Mouse (Mus musculus): Measurements from ENCODE around the gene Rnf5. TPM values are rescaled to one million over a fixed set of nuclear protein-coding genes. Genes with fewer than 3 reads are reported as not detected.

Rnf5 gene
- polyA plus RNA-seq, 1 experiment from 2014 or later, result 296 TPM

DNA sequence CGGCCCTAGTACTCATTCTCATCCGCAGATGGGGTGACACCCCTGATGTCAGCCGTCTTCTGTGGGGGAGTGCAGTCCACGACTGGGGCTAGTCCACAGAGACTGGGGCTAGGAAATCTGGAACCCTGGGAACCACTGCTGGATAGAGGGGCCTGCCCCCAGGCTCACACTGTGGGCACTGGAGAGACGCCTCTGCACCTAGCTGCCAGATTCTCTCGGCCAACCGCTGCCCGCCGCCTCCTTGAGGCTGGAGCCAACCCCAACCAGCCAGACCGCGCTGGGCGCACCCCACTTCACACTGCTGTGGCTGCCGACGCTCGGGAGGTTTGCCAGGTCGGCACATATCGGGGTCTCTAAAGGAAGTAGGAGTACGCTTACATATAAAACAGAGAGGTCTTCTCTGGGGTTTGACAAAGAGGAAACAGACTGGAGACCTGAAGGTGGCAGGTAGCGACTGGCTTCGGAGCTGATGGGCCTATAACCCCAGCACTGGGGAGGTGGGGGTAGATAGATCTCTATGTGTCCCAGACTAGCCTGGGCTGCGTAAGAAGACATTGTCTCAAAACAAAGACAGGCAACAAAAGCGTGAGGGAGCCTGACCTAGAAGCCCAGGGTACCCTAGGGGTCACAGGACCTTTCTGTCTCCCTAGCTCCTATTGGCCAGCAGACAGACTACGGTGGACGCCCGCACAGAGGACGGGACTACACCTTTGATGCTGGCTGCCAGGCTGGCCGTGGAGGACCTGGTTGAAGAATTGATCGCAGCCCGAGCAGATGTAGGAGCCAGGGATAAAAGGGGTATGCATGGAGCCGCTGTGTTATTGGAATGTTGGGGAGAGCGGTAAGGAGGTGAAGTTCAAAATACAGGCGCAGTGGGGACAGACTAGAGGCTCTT, 17.4 kb downstream of the Rnf5 start:
- 15% methylated on average over 32 of the region's 32 CpGs for WGBS
- ATAC-seq, result peak; percentile 13

GRCm38 (mm10) chr17:34585121-34585520, 18.4 kb downstream of the Rnf5 start:
- Histone ChIP-seq H3K4me1 (ENCODE audit: control insufficient read depth, insufficient read depth, low read depth, low read length) (peaks cover 15% of the 10 kb centered on the region), H3K36me3 (ENCODE audit: control insufficient read depth, insufficient read depth, low read length) (no peaks in the 10 kb centered on the region), H3K9ac (ENCODE audit: low read depth, low read length) (no peak overlapping the region), H3K27me3 (replicated peaks; ENCODE audit: control insufficient read depth, insufficient read depth, low read length) (no peaks in the 10 kb centered on the region), H3K27ac (ENCODE audit: low read depth, low read length) (0 out of 2 replicates have a peak overlapping the region, but pooled peaks have one; percentile 39), H3K9me3 (ENCODE audit: control insufficient read depth, low read length) (no peaks in the 10 kb centered on the region), H3K4me2 (ENCODE audit: low read length) (no peak overlapping the region), H3K4me3 (ENCODE audit: low read length) (no peak overlapping the region)
- no peak for ATAC-seq
- WGBS, result 82% methylated on average over 8 of the region's 8 CpGs

More for the DNA sequence above, 17.4 kb downstream of the Rnf5 start:
- Histone ChIP-seq H3K4me1 (ENCODE audit: control insufficient read depth, insufficient read depth, low read depth, low read length) (peaks cover 22% of the 10 kb centered on the region), H3K9ac (ENCODE audit: low read depth, low read length) (peak overlapping the region; percentile 81), H3K4me2 (ENCODE audit: low read length) (peak overlapping the region; percentile 69), H3K4me3 (ENCODE audit: low read length) (peak overlapping the region; percentile 70), H3K36me3 (ENCODE audit: control insufficient read depth, insufficient read depth, low read length) (no peaks in the 10 kb centered on the region), H3K9me3 (ENCODE audit: control insufficient read depth, low read length) (no peaks in the 10 kb centered on the region), H3K27me3 (replicated peaks; ENCODE audit: control insufficient read depth, insufficient read depth, low read length) (no peaks in the 10 kb centered on the region), H3K27ac (ENCODE audit: low read depth, low read length) (peak overlapping the region; percentile 99)

- Histone ChIP-seq H3K27me3 (replicated peaks; ENCODE audit: control insufficient read depth, insufficient read depth, low read length) (no peaks in the 10 kb centered on the region), H3K27ac (ENCODE audit: low read depth, low read length) (no peak overlapping the region), H3K4me3 (ENCODE audit: low read length) (no peak overlapping the region), H3K9me3 (ENCODE audit: control insufficient read depth, low read length) (no peaks in the 10 kb centered on the region), H3K4me2 (ENCODE audit: low read length) (no peak overlapping the region), H3K4me1 (ENCODE audit: control insufficient read depth, insufficient read depth, low read depth, low read length) (peaks cover 15% of the 10 kb centered on the region), H3K9ac (ENCODE audit: low read depth, low read length) (no peak overlapping the region), H3K36me3 (ENCODE audit: control insufficient read depth, insufficient read depth, low read length) (no peaks in the 10 kb centered on the region)
- WGBS, result 81% methylated on average over 7 of the region's 8 CpGs
- no peak for ATAC-seq
Measured at GRCm38 (mm10) chr17:34583819-34584218, 19.7 kb downstream of the Rnf5 start.

GRCm38 (mm10) chr17:34583397-34583796, 20.1 kb downstream of the Rnf5 start:
- Histone ChIP-seq H3K9ac (ENCODE audit: low read depth, low read length) (no peak overlapping the region), H3K27ac (ENCODE audit: low read depth, low read length) (no peak overlapping the region), H3K4me1 (ENCODE audit: control insufficient read depth, insufficient read depth, low read depth, low read length) (peaks cover 15% of the 10 kb centered on the region), H3K27me3 (replicated peaks; ENCODE audit: control insufficient read depth, insufficient read depth, low read length) (no peaks in the 10 kb centered on the region), H3K9me3 (ENCODE audit: control insufficient read depth, low read length) (no peaks in the 10 kb centered on the region), H3K36me3 (ENCODE audit: control insufficient read depth, insufficient read depth, low read length) (no peaks in the 10 kb centered on the region), H3K4me3 (ENCODE audit: low read length) (no peak overlapping the region), H3K4me2 (ENCODE audit: low read length) (no peak overlapping the region)
- WGBS, result 60% methylated on average over 7 of the region's 7 CpGs
- no peak for ATAC-seq

- no peak overlapping the region for H3K27ac ChIP-seq (ENCODE audit: low read depth, low read length)
- no peaks in the 10 kb centered on the region for H3K9me3 ChIP-seq (ENCODE audit: control insufficient read depth, low read length)
- no peak for ATAC-seq
- H3K4me1 ChIP-seq (ENCODE audit: control insufficient read depth, insufficient read depth, low read depth, low read length), result peaks cover 10% of the 10 kb centered on the region
- H3K4me2 ChIP-seq (ENCODE audit: low read length), result no peak overlapping the region
- WGBS, result 88% methylated on average over 12 of the region's 12 CpGs
- no peaks in the 10 kb centered on the region for H3K27me3 ChIP-seq (replicated peaks; ENCODE audit: control insufficient read depth, insufficient read depth, low read length)
- no peaks in the 10 kb centered on the region for H3K36me3 ChIP-seq (ENCODE audit: control insufficient read depth, insufficient read depth, low read length)
- H3K9ac ChIP-seq (ENCODE audit: low read depth, low read length), result no peak overlapping the region
- H3K4me3 ChIP-seq (ENCODE audit: low read length), result no peak overlapping the region
Measured at GRCm38 (mm10) chr17:34582528-34582927, 21.0 kb downstream of the Rnf5 start.

GRCm38 (mm10) chr17:34578070-34578469, 25.4 kb downstream of the Rnf5 start:
- Histone ChIP-seq H3K9ac (ENCODE audit: low read depth, low read length) (no peak overlapping the region), H3K27me3 (replicated peaks; ENCODE audit: control insufficient read depth, insufficient read depth, low read length) (no peaks in the 10 kb centered on the region), H3K9me3 (ENCODE audit: control insufficient read depth, low read length) (no peaks in the 10 kb centered on the region), H3K27ac (ENCODE audit: low read depth, low read length) (no peak overlapping the region), H3K36me3 (ENCODE audit: control insufficient read depth, insufficient read depth, low read length) (no peaks in the 10 kb centered on the region), H3K4me2 (ENCODE audit: low read length) (no peak overlapping the region), H3K4me1 (ENCODE audit: control insufficient read depth, insufficient read depth, low read depth, low read length) (no peaks in the 10 kb centered on the region), H3K4me3 (ENCODE audit: low read length) (no peak overlapping the region)
- ATAC-seq, result no peak
- 92% methylated on average over 3 of the region's 3 CpGs for WGBS

DNA sequence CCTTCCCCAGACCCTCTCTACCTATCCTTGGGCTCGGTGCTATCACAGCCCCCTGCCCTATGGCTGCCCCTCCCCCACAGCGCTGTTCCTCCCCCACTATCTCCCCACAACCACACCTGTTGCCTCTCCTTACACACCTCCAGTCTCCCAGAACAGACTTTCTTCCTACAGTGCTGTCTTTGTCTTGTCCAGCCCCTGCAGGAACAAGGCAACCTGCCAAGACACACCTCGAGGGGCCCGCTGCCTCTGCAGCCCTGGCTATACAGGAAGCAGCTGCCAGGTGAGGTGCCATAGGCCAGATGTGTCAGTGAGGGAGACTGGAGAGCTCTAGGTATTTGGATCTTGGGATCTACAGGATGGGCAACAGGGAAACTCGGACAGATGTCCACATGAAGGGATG, 26.9 kb downstream of the Rnf5 start:
- Histone ChIP-seq H3K4me1 (ENCODE audit: control insufficient read depth, insufficient read depth, low read depth, low read length) (no peaks in the 10 kb centered on the region), H3K9me3 (ENCODE audit: control insufficient read depth, low read length) (no peaks in the 10 kb centered on the region), H3K27me3 (replicated peaks; ENCODE audit: control insufficient read depth, insufficient read depth, low read length) (no peaks in the 10 kb centered on the region), H3K4me2 (ENCODE audit: low read length) (no peak overlapping the region), H3K36me3 (ENCODE audit: control insufficient read depth, insufficient read depth, low read length) (no peaks in the 10 kb centered on the region), H3K9ac (ENCODE audit: low read depth, low read length) (no peak overlapping the region), H3K27ac (ENCODE audit: low read depth, low read length) (no peak overlapping the region), H3K4me3 (ENCODE audit: low read length) (no peak overlapping the region)
- no peak for ATAC-seq
- 80% methylated on average over 4 of the region's 5 CpGs for WGBS

- Histone ChIP-seq H3K9me3 (ENCODE audit: control insufficient read depth, low read length) (no peaks in the 10 kb centered on the region), H3K4me3 (ENCODE audit: low read length) (no peak overlapping the region), H3K4me2 (ENCODE audit: low read length) (no peak overlapping the region), H3K27ac (ENCODE audit: low read depth, low read length) (no peak overlapping the region), H3K4me1 (ENCODE audit: control insufficient read depth, insufficient read depth, low read depth, low read length) (no peaks in the 10 kb centered on the region), H3K9ac (ENCODE audit: low read depth, low read length) (no peak overlapping the region), H3K27me3 (replicated peaks; ENCODE audit: control insufficient read depth, insufficient read depth, low read length) (no peaks in the 10 kb centered on the region), H3K36me3 (ENCODE audit: control insufficient read depth, insufficient read depth, low read length) (no peaks in the 10 kb centered on the region)
- ATAC-seq, result no peak
- WGBS, result 9% methylated on average over 15 of the region's 15 CpGs
Measured at GRCm38 (mm10) chr17:34572361-34572760, 31.1 kb downstream of the Rnf5 start.

DNA sequence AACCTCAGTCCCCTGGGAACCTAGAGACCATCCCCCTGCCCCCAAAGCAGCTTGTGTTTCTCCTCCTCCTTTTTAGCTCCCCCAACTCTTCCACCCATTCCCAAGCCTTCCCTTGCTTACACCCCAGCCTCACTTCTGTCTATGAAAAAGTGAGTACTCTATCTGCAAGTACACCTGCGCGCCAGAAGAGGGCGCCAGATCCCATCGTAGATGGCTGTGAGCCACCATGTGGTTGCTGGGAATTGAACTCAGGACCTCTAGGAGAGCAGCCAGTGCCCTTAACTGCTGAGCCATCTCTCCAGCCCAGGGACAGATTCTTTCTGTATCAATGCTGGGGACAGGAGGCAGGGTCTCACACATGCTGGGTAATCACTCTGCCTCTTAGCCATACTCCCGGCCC, 31.6 kb downstream of the Rnf5 start:
- Histone ChIP-seq H3K36me3 (ENCODE audit: control insufficient read depth, insufficient read depth, low read length) (no peaks in the 10 kb centered on the region), H3K4me3 (ENCODE audit: low read length) (no peak overlapping the region), H3K4me2 (ENCODE audit: low read length) (no peak overlapping the region), H3K4me1 (ENCODE audit: control insufficient read depth, insufficient read depth, low read depth, low read length) (no peaks in the 10 kb centered on the region), H3K27ac (ENCODE audit: low read depth, low read length) (no peak overlapping the region), H3K27me3 (replicated peaks; ENCODE audit: control insufficient read depth, insufficient read depth, low read length) (no peaks in the 10 kb centered on the region), H3K9ac (ENCODE audit: low read depth, low read length) (no peak overlapping the region), H3K9me3 (ENCODE audit: control insufficient read depth, low read length) (no peaks in the 10 kb centered on the region)
- no peak for ATAC-seq
- 11% methylated on average over 5 of the region's 5 CpGs for WGBS
